Mouse (Mus musculus) heart, postnatal 10 days (tissue): ENCODE results near the gene Snrnp27. TPM values are rescaled to one million over a fixed set of nuclear protein-coding genes. Genes with fewer than 3 reads are reported as not detected.

Source experiments
- total RNA-seq, 2 experiments: library from RNA; stranded (reverse); gene quantifications; 2 replicates each; pipeline ENCODE4 v1.2.3; 2021

The Snrnp27 gene
- total RNA-seq, 2 experiments from 2014 or later: 45.9 to 47.1 TPM

Other genes with a start within 250 kb of the Snrnp27 start
- gene C87436, start 246.1 kb downstream of the Snrnp27 start, total RNA-seq: 10 to 100 TPM; 10.5 to 11.4 TPM
- 100 to 1,000 TPM; 205 to 210 TPM for gene Pcbp1, start 158.2 kb downstream of the Snrnp27 start, total RNA-seq
- gene Asprv1, start 56.4 kb downstream of the Snrnp27 start, total RNA-seq: under 1 TPM in 1 of 2 experiments, not detected in 1; 0.22 TPM
- gene Mxd1, start 15.4 kb downstream of the Snrnp27 start, total RNA-seq: 1 to 10 TPM; 5.7 to 7.3 TPM
- 1 to 10 TPM; 7.8 to 8.8 TPM for gene Gmcl1, start 48.9 kb upstream of the Snrnp27 start, total RNA-seq
- gene Anxa4, start 109.1 kb upstream of the Snrnp27 start, total RNA-seq: 10 to 100 TPM; 38.5 to 39.6 TPM
- gene Aak1, start 165.0 kb upstream of the Snrnp27 start, total RNA-seq: 100 to 1,000 TPM in 1 of 2 experiments, 10 to 100 TPM in 1; 95.7 to 103 TPM